Mouse (Mus musculus): ENCODE results near the gene Paqr7. TPM values are rescaled to one million over a fixed set of nuclear protein-coding genes. Genes with fewer than 3 reads are reported as not detected.
A peak's percentile ranks its signal among the peaks of the same experiment; 100 is the strongest.

Gene Paqr7
- 10 to 100 TPM in 6 of 26 experiments, 1 to 10 TPM in 17, under 1 TPM in 3; 0.66 to 22.0 (median 3.5) TPM for total RNA-seq (2018; cell fraction: chromatin; rRNA removed)
- total RNA-seq (2018; cell fraction: cytosol; rRNA removed): 10 to 100 TPM; 11.1 to 34.5 (median 22.6) TPM
- total RNA-seq (2018; cell fraction: nucleus; rRNA removed): 10 to 100 TPM in 22 of 26 experiments, 1 to 10 TPM in 4; 1.7 to 31.3 (median 13.6) TPM
- polyA plus RNA-seq (2018): 19.1 to 34.9 TPM (median 31.0 TPM) in 3 replicates

DNA sequence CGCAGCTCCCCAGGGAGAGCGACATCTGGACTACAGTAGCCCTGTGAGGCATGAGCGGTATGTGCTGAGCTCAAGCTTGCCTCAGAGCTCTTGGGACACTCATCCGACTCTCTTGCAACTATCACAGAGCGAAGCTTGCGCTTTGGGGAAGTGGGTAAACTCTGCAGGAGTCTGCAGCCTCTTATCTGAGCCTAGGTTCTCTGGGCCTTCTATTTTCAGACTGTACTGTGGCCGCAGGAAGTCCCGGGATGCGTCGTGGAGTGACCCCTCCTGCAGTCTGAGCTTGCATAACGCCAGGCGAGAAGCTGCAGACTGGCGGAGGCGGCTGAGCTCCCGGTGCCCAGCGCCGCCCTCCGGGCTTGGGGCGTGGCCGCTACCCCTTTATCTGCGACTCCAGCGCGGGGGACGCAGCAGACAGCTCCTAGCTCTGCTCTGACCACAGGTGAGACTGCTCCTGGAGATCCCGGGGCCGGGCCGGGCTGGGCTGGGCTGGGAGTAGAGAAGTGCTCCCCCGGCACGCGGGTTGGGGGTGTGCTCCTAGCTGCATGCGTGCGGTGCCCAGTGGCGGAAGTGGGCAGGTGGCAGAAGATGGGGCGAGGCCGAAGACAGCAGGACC is at the start of gene Paqr7:
Gene Paqr7, plus strand, starts transcription at position 103 of the 616 bp plus-strand sequence.
- H3K4me3 ChIP-seq (ENCODE audit: inconsistent target): peak within 1 kb of the TSS; percentile 51
- under 1% methylated on average over 35 of the region's 35 CpGs for WGBS (ENCODE audit: missing documents)
- H3K36me3 ChIP-seq (ENCODE audit: inconsistent target): peaks cover 13% of the 10 kb centered on the region; the same call in 1 of the 2 replicates
- peak within 1 kb of the TSS; percentile 91 for H3K27ac ChIP-seq
- peaks cover 49% of the 10 kb centered on the region for H3K79me2 ChIP-seq (ENCODE audit: inconsistent target)

DNA sequence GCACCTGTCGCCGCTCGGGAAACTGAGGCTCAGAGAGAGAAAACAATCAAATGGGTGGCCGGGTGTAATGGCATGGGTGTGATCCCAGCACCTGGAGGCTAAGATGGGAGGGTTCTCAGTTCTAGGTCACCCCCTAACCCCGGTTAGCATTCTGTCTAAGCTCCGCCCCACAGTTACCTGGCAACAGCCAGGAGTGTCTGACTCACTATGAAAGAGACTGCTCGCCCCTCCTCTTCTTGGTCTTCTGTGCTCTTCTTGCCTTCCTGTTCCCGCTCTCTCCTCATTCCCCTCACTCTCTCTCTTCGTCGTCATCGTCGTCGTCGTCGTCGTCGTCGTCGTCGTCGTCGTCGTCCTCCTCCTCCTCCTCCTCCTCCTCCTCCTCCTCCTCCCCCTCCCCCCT is 48.5 kb upstream of the Paqr7 start:
- Histone ChIP-seq H3K4me3 (ENCODE audit: inconsistent target) (no peak overlapping the region), H3K36me3 (ENCODE audit: inconsistent target) (no peaks in the 10 kb centered on the region), H3K79me2 (ENCODE audit: inconsistent target) (no peaks in the 10 kb centered on the region), H3K27ac (no peak overlapping the region)
- 75% methylated on average over 8 of the region's 23 CpGs for WGBS (ENCODE audit: missing documents)

DNA sequence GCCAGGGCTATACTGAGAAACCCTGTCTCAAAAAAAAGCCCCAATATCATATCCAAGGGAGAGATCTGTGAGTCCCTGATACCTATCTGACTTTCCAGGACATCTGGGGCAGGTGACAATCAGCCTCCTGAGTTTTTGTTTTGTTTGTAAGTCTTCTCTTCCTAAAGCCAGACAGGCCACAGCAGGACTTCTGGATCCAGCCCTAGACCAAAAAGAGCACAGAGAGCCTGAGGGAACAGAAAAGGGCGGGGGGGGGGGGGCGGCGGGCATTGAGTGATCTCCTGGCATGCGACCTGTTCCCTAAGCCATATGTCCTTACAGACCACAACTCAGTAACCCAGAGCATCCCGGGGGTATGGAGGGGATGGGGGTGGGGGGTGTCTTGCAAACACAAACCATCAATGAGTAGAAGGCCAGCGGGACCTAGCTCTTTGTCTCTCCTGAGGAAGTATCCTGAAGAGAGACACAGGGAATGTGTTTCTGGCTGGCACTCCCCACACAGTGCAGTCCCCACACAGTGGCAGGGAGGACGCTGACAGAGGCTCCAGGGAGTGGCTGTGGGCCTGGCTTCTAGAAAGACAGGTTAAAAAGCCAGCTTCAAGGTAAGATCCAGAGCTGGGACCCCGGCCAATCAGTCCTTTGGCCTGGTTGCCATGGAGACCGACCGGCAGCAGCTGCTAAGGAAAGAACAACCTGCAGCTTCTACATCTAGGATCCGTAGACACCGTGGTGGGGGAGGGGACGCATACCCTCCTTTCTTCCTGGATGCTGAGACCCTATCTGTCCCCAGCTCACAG is 46.7 kb upstream of the Paqr7 start:
- Histone ChIP-seq H3K4me3 (ENCODE audit: inconsistent target) (no peak overlapping the region), H3K79me2 (ENCODE audit: inconsistent target) (no peaks in the 10 kb centered on the region), H3K36me3 (ENCODE audit: inconsistent target) (no peaks in the 10 kb centered on the region), H3K27ac (no peak overlapping the region)
- 92% methylated on average over 10 of the region's 13 CpGs for WGBS (ENCODE audit: missing documents)

DNA sequence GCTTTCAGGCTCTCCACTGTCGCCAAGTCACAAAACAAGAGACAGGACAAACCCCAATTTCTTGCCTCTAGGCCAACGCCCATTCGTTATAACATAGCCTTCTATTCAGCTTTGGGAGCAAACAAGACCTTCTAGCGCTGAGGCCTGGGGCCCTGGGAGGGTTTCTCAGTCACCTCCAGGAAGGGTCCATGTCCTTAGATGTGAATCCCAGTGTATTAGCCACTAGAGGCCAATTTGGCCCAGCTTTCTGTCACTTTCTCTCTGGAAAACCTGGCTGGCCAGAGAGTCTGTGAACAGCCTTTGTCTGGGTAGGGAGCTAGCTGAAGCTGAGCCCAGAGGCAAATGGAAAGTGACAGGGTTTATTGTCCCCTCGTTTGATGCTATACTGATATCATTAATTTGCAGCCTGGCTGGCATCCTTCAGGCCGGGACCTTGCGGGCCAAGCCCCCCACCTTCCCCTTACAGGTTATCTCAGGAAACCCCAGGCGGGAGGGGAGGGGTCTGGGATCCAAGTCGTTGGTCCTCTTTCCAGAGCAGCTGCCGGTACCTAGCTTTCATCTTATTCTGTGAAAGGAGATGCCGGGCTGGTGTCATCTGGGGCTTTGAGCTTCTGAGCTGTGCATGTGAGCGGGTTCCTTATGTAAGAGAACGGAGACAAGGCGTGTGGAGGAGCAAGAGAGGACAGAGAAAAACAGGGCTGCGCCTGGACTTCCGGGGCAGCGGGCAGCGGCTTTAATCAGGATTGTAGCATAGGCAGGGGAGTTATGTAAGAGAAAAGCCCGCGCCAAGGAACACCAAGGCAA is 45.9 kb upstream of the Paqr7 start:
- H3K4me3 ChIP-seq (ENCODE audit: inconsistent target): no peak overlapping the region
- H3K27ac ChIP-seq: no peak overlapping the region
- no peaks in the 10 kb centered on the region for H3K79me2 ChIP-seq (ENCODE audit: inconsistent target)
- H3K36me3 ChIP-seq (ENCODE audit: inconsistent target): no peaks in the 10 kb centered on the region
- WGBS (ENCODE audit: missing documents): 75% methylated on average over 20 of the region's 20 CpGs

DNA sequence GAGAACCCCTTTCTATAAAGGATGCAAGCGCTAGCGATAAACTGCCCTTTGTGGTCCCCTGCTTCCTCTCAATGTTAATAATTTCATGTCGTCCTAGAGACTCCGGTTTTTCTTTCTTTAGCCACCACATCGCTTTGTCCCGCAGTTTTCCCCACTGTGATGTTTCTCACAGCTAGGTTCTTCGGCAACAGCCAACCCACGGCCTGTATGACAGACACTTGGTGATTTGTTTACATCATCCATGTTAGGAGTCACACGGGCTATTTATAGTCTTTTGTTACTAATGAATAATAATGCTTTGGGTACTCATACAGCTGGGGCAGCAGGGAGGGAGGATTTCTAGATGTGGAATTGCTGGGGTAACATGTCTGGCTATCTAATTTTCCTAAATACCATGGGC is 45.0 kb upstream of the Paqr7 start:
- no peak overlapping the region for H3K4me3 ChIP-seq (ENCODE audit: inconsistent target)
- H3K36me3 ChIP-seq (ENCODE audit: inconsistent target): no peaks in the 10 kb centered on the region
- no peak overlapping the region for H3K27ac ChIP-seq
- H3K79me2 ChIP-seq (ENCODE audit: inconsistent target): no peaks in the 10 kb centered on the region
- 39% methylated on average over 9 of the region's 9 CpGs for WGBS (ENCODE audit: missing documents)

DNA sequence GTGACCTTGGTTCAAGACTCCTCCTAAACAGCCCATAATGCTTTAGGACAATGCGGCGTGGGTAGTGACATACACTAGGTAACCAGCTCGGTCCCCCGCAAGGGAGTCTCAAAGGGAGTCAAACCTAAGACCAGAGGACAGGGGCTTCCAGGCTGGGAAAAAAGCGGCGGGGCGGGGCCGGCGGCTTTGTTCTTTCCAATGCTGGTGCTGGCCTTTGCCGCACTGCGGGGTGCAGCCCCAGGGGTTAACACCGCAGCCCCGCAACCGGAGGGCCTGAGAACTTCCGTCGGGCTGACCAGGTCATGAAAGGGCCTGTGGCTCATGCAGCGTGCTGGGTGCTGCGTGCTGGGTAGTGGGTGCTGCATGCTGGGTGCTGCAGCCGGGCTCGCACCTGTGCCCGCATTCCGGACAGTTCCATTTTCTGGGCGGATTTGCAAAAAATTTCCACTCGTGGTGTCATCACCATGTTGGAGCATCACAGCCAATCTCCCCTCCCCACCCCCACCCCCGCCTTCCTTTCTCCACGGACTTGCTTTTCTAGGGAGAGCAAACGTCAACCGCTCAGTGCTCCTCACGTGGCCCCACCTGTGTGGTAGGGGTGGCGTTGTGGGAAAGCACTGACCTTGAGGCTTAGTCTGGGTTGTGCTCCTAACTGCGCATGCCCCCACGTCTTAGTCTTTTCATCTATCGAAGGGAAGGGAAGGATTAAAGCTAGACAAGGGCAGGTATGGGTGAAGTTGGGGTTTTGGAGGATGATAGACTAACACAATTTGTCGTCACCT is 42.7 kb upstream of the Paqr7 start:
- 96% methylated on average over 33 of the region's 34 CpGs for WGBS (ENCODE audit: missing documents)
- no peaks in the 10 kb centered on the region for H3K79me2 ChIP-seq (ENCODE audit: inconsistent target)
- no peaks in the 10 kb centered on the region for H3K36me3 ChIP-seq (ENCODE audit: inconsistent target)
- H3K4me3 ChIP-seq (ENCODE audit: inconsistent target): no peak overlapping the region
- no peak overlapping the region for H3K27ac ChIP-seq

DNA sequence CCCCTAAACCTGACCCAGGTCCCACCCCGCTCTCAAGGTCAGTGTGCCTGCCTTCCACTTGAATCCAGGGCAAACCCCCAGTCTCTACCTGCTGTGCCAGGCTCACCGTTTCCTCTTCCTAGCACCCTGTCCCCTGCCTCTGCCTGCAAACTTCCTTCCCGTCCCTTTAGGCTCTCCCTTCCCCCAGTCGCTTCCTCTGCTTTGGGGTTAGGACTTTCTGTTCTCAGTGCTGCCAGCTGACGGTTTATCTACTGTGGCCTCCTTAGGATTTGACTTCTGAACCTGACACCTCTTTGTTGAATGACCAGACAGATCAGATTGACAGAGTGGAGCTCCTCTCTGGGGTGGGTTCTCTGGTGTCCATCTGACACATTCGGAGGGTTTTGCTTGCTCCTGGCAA is 41.2 kb upstream of the Paqr7 start:
- WGBS (ENCODE audit: missing documents): 18% methylated on average over 6 of the region's 6 CpGs

DNA sequence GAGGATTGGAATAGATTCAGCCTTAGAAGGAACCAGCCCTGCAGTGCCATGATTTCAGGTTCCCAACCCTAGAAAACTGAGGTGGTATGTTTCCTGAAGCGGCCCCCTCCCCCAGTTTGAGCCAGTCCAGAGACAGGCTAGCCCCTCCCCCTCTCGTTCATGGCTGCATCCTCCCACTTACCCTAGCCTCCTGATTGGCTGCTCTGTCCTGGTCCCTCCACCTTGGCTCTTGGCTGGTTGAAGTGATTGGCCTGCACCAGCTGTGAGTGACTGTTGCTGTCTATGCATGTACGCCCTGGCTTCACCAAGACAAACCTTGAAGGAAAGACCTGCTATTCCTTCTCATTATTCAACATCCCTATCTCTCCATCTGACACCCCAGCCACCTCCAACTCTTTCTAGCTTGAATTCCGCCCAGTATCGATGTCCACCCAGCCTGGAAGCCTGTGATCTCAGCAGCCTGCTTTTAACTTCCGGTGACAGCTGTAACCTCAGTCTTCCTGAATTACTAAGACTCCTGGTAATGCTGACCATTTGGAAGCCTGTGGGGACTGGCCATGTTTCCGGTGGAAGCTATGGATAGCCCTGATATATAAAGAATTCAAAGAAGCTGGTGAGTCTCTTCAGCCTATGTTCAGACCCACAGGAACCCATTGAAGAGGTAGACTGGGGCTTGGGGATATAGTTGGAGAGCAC is 39.2 kb upstream of the Paqr7 start:
- Histone ChIP-seq H3K27ac (no peak overlapping the region), H3K36me3 (ENCODE audit: inconsistent target) (no peaks in the 10 kb centered on the region), H3K4me3 (ENCODE audit: inconsistent target) (no peak overlapping the region), H3K79me2 (ENCODE audit: inconsistent target) (no peaks in the 10 kb centered on the region)
- 85% methylated on average over 7 of the region's 7 CpGs for WGBS (ENCODE audit: missing documents)

More for the DNA sequence above, 41.2 kb upstream of the Paqr7 start:
- H3K27ac ChIP-seq: 0 out of 2 replicates have a peak overlapping the region, but pooled peaks have one; percentile 4
- no peaks in the 10 kb centered on the region for H3K79me2 ChIP-seq (ENCODE audit: inconsistent target)
- H3K36me3 ChIP-seq (ENCODE audit: inconsistent target): no peaks in the 10 kb centered on the region
- H3K4me3 ChIP-seq (ENCODE audit: inconsistent target): no peak overlapping the region

DNA sequence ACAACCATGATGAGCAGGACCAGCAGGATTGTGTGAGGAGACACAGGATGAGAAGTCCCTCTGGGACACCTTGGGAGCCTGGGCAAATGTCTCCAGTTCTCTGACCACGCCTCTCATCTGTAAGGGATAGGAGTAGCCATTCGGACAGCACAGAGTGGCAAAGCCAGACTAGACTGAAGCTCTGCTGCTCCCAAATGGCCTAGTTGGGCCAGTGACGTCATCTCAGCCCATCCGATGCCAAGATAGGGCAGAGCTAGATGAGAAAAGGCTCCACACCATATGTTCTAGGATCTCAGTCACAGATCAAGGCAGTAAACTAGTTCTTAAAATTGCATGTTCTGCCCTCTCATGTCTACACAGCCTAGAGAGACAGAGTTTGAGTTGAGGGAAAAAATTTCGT is 37.6 kb upstream of the Paqr7 start:
- Histone ChIP-seq H3K79me2 (ENCODE audit: inconsistent target) (no peaks in the 10 kb centered on the region), H3K36me3 (ENCODE audit: inconsistent target) (no peaks in the 10 kb centered on the region), H3K27ac (no peak overlapping the region), H3K4me3 (ENCODE audit: inconsistent target) (no peak overlapping the region)
- 91% methylated on average over 5 of the region's 5 CpGs for WGBS (ENCODE audit: missing documents)

DNA sequence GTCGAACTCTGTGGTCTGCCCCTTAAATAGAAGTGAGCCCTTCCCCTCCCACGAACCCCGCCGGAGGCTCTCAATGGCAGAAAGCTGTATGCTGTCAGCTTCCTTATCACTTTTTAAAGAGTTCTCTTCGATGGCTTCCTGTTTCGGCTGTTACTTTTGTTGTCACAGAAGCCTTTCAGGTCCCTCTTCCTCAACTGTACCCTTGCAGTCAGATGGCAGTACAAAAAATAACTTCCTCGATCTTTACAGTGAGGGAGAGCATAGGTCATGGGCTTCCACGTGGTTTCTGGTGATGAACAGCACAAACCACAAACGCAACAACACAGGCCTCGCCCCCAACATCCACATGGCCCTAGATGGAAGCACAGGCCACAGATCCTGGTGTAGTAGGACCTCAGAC is 36.2 kb upstream of the Paqr7 start:
- WGBS (ENCODE audit: missing documents): 3% methylated on average over 10 of the region's 10 CpGs
- peak overlapping the region; percentile 24; the same call in 1 of the 2 replicates for H3K27ac ChIP-seq
- no peaks in the 10 kb centered on the region for H3K36me3 ChIP-seq (ENCODE audit: inconsistent target)

DNA sequence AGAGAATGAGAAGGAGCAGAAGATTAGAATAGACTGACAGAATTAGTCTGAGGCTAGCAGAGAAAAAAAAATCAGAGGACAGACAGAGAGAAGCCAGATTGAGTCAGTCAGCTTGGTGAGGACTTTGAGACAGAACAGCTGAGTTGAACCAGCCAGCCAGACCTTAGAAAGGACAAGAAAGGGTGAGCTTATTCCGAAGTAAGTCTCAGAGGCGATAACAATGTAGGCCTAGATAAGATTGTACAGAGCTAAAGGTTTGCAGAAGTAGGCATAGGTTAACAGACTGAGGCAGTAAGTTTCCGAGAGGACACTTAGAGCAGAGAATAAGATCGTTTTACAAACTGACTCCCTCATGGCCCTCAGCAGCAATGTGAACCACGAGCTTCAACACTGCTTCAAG is 35.2 kb upstream of the Paqr7 start:
- no peak overlapping the region for H3K27ac ChIP-seq
- no peaks in the 10 kb centered on the region for H3K36me3 ChIP-seq (ENCODE audit: inconsistent target)
- WGBS (ENCODE audit: missing documents): 85% methylated on average over 5 of the region's 5 CpGs
- H3K4me3 ChIP-seq (ENCODE audit: inconsistent target): no peak overlapping the region
- no peaks in the 10 kb centered on the region for H3K79me2 ChIP-seq (ENCODE audit: inconsistent target)

More for the DNA sequence above, 36.2 kb upstream of the Paqr7 start:
- H3K79me2 ChIP-seq (ENCODE audit: inconsistent target): no peaks in the 10 kb centered on the region
- no peak overlapping the region for H3K4me3 ChIP-seq (ENCODE audit: inconsistent target)

DNA sequence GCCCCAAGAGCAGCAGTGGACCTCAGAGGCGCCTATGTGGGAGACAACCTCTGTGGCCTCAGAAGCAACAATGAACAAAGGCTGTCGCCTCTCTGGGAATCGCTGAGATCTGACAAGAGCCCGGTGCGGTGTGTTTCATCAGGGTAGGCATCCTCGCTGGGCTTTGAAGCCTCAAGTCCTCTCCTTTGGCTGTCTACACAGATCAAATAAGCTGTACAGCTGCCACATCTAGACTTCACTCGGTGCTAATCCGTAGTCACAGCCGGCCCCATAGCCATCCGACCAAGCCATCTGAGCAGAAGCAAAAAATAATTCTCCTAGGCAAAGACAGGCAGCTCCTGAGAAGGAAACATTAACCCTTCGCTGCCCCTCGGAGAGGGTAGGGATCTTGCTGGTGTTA is 30.7 kb upstream of the Paqr7 start:
- peaks cover 17% of the 10 kb centered on the region for H3K79me2 ChIP-seq (ENCODE audit: inconsistent target)
- no peaks in the 10 kb centered on the region for H3K36me3 ChIP-seq (ENCODE audit: inconsistent target)
- H3K27ac ChIP-seq: no peak overlapping the region
- no peak overlapping the region for H3K4me3 ChIP-seq (ENCODE audit: inconsistent target)
- 93% methylated on average over 12 of the region's 12 CpGs for WGBS (ENCODE audit: missing documents)
